ENCODE assay signal across 16 mouse cellular contexts in genomic region chr9:36990626-36991368, GRCm38 (mm10).
DNase-seq lines count a peak whose midpoint lies in the region; ATAC-seq lines count a peak whose summit lies in the region.
"Had no signal": no experiment of that assay in that cellular context is flagged by ENCODE, and none has a peak within 500 bp of the region (broad histone marks: within the 10 kb centered on the region; RNA-seq: fewer than 3 reads in every experiment).

No protein-coding gene starts in this region.

- H3K36me3 ChIP-seq in heart, embryonic 14.5 days (ENCODE audit: control insufficient read depth, insufficient read depth, low read length): no peaks in the 10 kb centered on the region
- H3K36me3 ChIP-seq in neural tube, embryonic 12.5 days: peaks cover 4% of the 10 kb centered on the region; the same call in 1 of the 2 replicates
- no peaks in the 10 kb centered on the region for H3K36me3 ChIP-seq in hindbrain, embryonic 16.5 days (ENCODE audit: control insufficient read depth, insufficient read depth, low read length)
- H3K36me3 ChIP-seq: intestine, embryonic 15.5 days; limb, embryonic 10.5 days; liver, embryonic 15.5 days had no signal

- H3K9ac ChIP-seq in heart, embryonic 14.5 days (ENCODE audit: low read length): 0 out of 2 replicates have a peak overlapping the region, but pooled peaks have one; percentile 11
- H3K9ac ChIP-seq in neural tube, embryonic 12.5 days: no peak overlapping the region
- H3K9ac ChIP-seq in hindbrain, embryonic 16.5 days (ENCODE audit: low read depth, low read length): no peak overlapping the region
- H3K9ac ChIP-seq: intestine, embryonic 15.5 days; liver, embryonic 15.5 days had no signal

- no peaks in the 10 kb centered on the region for H3K9me3 ChIP-seq in heart, embryonic 14.5 days (ENCODE audit: control insufficient read depth, low read length)
- no peaks in the 10 kb centered on the region for H3K9me3 ChIP-seq in neural tube, embryonic 12.5 days
- H3K9me3 ChIP-seq in hindbrain, embryonic 16.5 days (ENCODE audit: control insufficient read depth, low read length): no peaks in the 10 kb centered on the region
- H3K9me3 ChIP-seq: forebrain, embryonic 10.5 days; intestine, embryonic 15.5 days; limb, embryonic 10.5 days; liver, embryonic 15.5 days had no signal

- no peak for ATAC-seq in heart, embryonic 14.5 days (ENCODE audit: insufficient number of reproducible peaks, insufficient read depth, low FRiP score, low read depth)
- ATAC-seq in neural tube, embryonic 12.5 days (ENCODE audit: low FRiP score, low read depth): no peak
- ATAC-seq in hindbrain, embryonic 16.5 days: 0 out of 2 replicates have a peak, but pooled peaks have one; percentile 15
- ATAC-seq: activated CD4-positive, CD25-positive, alpha-beta regulatory T cell, adult 4 months; CD4-positive, CD25-positive, alpha-beta regulatory T cell, adult 4 months; intestine, embryonic 15.5 days had no signal

- peaks cover 0 to 7% of the 10 kb centered on the region in 2 experiments; a peak in 2 of 4 replicates for H3K4me1 ChIP-seq in heart, embryonic 14.5 days (ENCODE audit: control insufficient read depth in 2 of 2, insufficient read depth in 2 of 2, low read length in 2 of 2)
- peaks cover 9% of the 10 kb centered on the region; the same call in 1 of the 2 replicates for H3K4me1 ChIP-seq in neural tube, embryonic 12.5 days
- peaks cover 3% of the 10 kb centered on the region; the same call in 1 of the 2 replicates for H3K4me1 ChIP-seq in hindbrain, embryonic 16.5 days (ENCODE audit: control insufficient read depth, insufficient read depth, low read depth, low read length)
- H3K4me1 ChIP-seq: limb, embryonic 10.5 days; liver, embryonic 15.5 days had no signal

- H3K4me2 ChIP-seq in heart, embryonic 14.5 days (ENCODE audit: low read length): no peak overlapping the region
- no peak overlapping the region for H3K4me2 ChIP-seq in neural tube, embryonic 12.5 days (replicated peaks)
- H3K4me2 ChIP-seq in hindbrain, embryonic 16.5 days (ENCODE audit: low read length): no peak overlapping the region
- H3K4me2 ChIP-seq: intestine, embryonic 15.5 days; liver, embryonic 15.5 days had no signal

- DNase-seq in heart, adult 9 months (ENCODE audit: low spot score in 2 of 2): no peak
- DNase-seq in neural tube, embryonic 10.5 days (ENCODE audit: extremely low spot score, low spot score): no peak
- peak; percentile 41 for DNase-seq in skeletal muscle tissue, adult 2 months (ENCODE audit: low read depth, low spot score)
- DNase-seq in right cerebral cortex, postnatal 36 days (ENCODE audit: low spot score in 2 of 2): no peak
- DNase-seq: cerebellum, adult 9-11 months had no signal

- H3K27me3 ChIP-seq in heart, embryonic 14.5 days (ENCODE audit: control insufficient read depth, insufficient read depth, low read length): no peaks in the 10 kb centered on the region
- H3K27me3 ChIP-seq in neural tube, embryonic 12.5 days (replicated peaks): no peaks in the 10 kb centered on the region
- H3K27me3 ChIP-seq in hindbrain, embryonic 16.5 days (replicated peaks; ENCODE audit: control insufficient read depth, insufficient read depth, low read length): no peaks in the 10 kb centered on the region
- H3K27me3 ChIP-seq: intestine, embryonic 15.5 days; liver, embryonic 15.5 days had no signal

- 41% methylated on average over 13 of the region's 13 CpGs for WGBS in heart, embryonic 14.5 days
- 67% methylated on average over 13 of the region's 13 CpGs for WGBS in neural tube, embryonic 12.5 days
- WGBS in hindbrain, embryonic 16.5 days: 55% methylated on average over 13 of the region's 13 CpGs

- no peak overlapping the region for H3K27ac ChIP-seq in heart, embryonic 14.5 days (replicated peaks in 1 of 2; ENCODE audit: control insufficient read depth in 1 of 2, insufficient read depth in 1 of 2, low read depth in 2 of 2, low read length in 2 of 2)
- peak overlapping the region; percentile 38; the same call in 1 of the 2 replicates for H3K27ac ChIP-seq in neural tube, embryonic 12.5 days
- no peak overlapping the region for H3K27ac ChIP-seq in hindbrain, embryonic 16.5 days (ENCODE audit: low read depth, low read length)
- H3K27ac ChIP-seq: forebrain, embryonic 10.5 days; intestine, embryonic 15.5 days; limb, embryonic 10.5 days; liver, embryonic 15.5 days; macrophage had no signal

- no peak overlapping the region for H3K4me3 ChIP-seq in heart, embryonic 14.5 days (ENCODE audit: control insufficient read depth in 1 of 2, insufficient read depth in 1 of 2, low read depth in 1 of 2, low read length in 2 of 2)
- no peak overlapping the region for H3K4me3 ChIP-seq in neural tube, embryonic 12.5 days
- H3K4me3 ChIP-seq in hindbrain, embryonic 16.5 days (ENCODE audit: low read length): no peak overlapping the region
- H3K4me3 ChIP-seq: forebrain, embryonic 10.5 days; intestine, embryonic 15.5 days; limb, embryonic 10.5 days; liver, embryonic 15.5 days; myocyte had no signal
